24 mouse cellular contexts compared by ENCODE assay signal in the genomic region with DNA sequence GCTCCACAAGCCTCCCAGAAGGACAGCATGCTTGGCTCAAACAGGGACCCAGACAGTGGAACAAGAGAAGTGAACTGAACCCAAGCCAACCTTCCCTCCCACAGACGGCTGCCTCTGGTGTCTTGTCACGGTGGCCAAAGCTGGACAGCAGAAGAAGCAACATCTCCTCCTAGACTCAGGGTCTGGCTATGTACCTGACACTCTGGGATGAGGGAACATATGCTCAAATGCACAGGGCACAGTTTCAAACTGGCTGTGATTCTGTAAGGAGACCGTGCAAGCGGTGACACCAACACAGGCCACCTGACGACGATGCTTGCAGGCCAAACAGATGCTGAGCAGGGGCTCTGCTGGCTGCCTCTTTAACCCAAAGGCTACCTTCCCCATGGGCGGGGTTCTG. TPM values are rescaled to one million over a fixed set of nuclear protein-coding genes. Genes with fewer than 3 reads are reported as not detected.
DNase-seq lines count a peak whose midpoint lies in the region; ATAC-seq lines count a peak whose summit lies in the region.
"Had no signal": no experiment of that assay in that cellular context is flagged by ENCODE, and none has a peak within 500 bp of the region (broad histone marks: within the 10 kb centered on the region; RNA-seq: fewer than 3 reads in every experiment).

No protein-coding gene starts in this region.

- intact Hi-C loops in gastrocnemius, postnatal 14 days (cut with DNase I; ENCODE audit: low total_unique reads): no loop called here

- H3K27me3 ChIP-seq in forebrain, embryonic 14.5 days (replicated peaks; ENCODE audit: control insufficient read depth, insufficient read depth, low read length): no peaks in the 10 kb centered on the region
- H3K27me3 ChIP-seq: embryonic facial prominence, embryonic 12.5 days; forebrain, embryonic 12.5 days; heart, embryonic 15.5 days; hindbrain, embryonic 13.5 days had no signal

- no peak overlapping the region for H3K4me3 ChIP-seq in forebrain, embryonic 14.5 days (ENCODE audit: low read depth, low read length)
- H3K4me3 ChIP-seq: embryonic facial prominence, embryonic 12.5 days; forebrain, embryonic 12.5 days; heart, adult 2 months; heart, embryonic 15.5 days; hindbrain, embryonic 13.5 days had no signal

- peak; percentile 22; the same call in 1 of the 2 replicates for ATAC-seq in cerebellum, adult (ENCODE audit: insufficient number of reproducible peaks, low FRiP score, low TSS enrichment)
- no peak for ATAC-seq in forebrain, embryonic 14.5 days
- ATAC-seq: CD4-positive, CD25-positive, alpha-beta regulatory T cell, adult 4 months; forebrain, postnatal 0 days; hindbrain, postnatal 0 days had no signal

- H3K4me1 ChIP-seq in forebrain, embryonic 14.5 days (ENCODE audit: control insufficient read depth, insufficient read depth, low read length): no peaks in the 10 kb centered on the region

- WGBS in forebrain, embryonic 14.5 days: 93% methylated on average over 7 of the region's 7 CpGs

- no peak for DNase-seq in cerebellum, adult 11-12 months
- DNase-seq in gastrocnemius, adult 18-20 months (ENCODE audit: low spot score): peak; percentile 75
- DNase-seq in gastrocnemius, postnatal 14 days: no peak
- DNase-seq in brain, adult 2 months (ENCODE audit: low read depth, low spot score): peak; percentile 27
- DNase-seq in cerebellum, postnatal 25 days: peak; percentile 39 to 44
- no peak for DNase-seq in forebrain, embryonic 14.5 days (ENCODE audit: low spot score)
- DNase-seq in retina, postnatal 1 day: no peak
- DNase-seq: adrenal gland, adult 8-10 months; adrenal gland, postnatal 36 days; B cell, adult 2 months; forebrain, postnatal 0 days; heart, adult 2 months; heart, postnatal 14 days; kidney, adult 11 months; kidney, adult 9 months had no signal

- H3K9me3 ChIP-seq in forebrain, embryonic 14.5 days (replicated peaks; ENCODE audit: control insufficient read depth, low read length): no peaks in the 10 kb centered on the region
- H3K9me3 ChIP-seq: embryonic facial prominence, embryonic 12.5 days; forebrain, embryonic 12.5 days; G1E; heart, embryonic 15.5 days; hindbrain, embryonic 13.5 days had no signal

- H3K36me3 ChIP-seq in forebrain, embryonic 14.5 days (ENCODE audit: control insufficient read depth, insufficient read depth, low read length): no peaks in the 10 kb centered on the region
- H3K36me3 ChIP-seq: forebrain, embryonic 12.5 days; heart, embryonic 15.5 days had no signal

- no peak overlapping the region for H3K4me2 ChIP-seq in forebrain, embryonic 14.5 days (ENCODE audit: low read length)
- H3K4me2 ChIP-seq: embryonic facial prominence, embryonic 12.5 days; forebrain, embryonic 12.5 days; heart, embryonic 11.5 days; heart, embryonic 15.5 days; hindbrain, embryonic 13.5 days had no signal

- no peak overlapping the region for H3K9ac ChIP-seq in forebrain, embryonic 14.5 days (ENCODE audit: low read length)
- H3K9ac ChIP-seq: embryonic facial prominence, embryonic 12.5 days; forebrain, embryonic 12.5 days; forebrain, postnatal 0 days; heart, embryonic 15.5 days; hindbrain, embryonic 13.5 days had no signal

- no peak overlapping the region for H3K27ac ChIP-seq in forebrain, embryonic 14.5 days (ENCODE audit: low read depth, low read length)
- H3K27ac ChIP-seq: embryonic facial prominence, embryonic 12.5 days; forebrain, embryonic 12.5 days; heart, adult 2 months; heart, embryonic 15.5 days; hindbrain, embryonic 13.5 days; hindbrain, postnatal 0 days had no signal

RNA-seq across cellular contexts. Expression of a gene that starts 42.7 kb away (rescaled TPM):
- 10 to 100 TPM; 77.8 to 81.5 TPM for total RNA-seq in gastrocnemius, adult 18-20 months (2021)
- total RNA-seq in gastrocnemius, postnatal 14 days (2021): 10 to 100 TPM; 47.4 to 65.3 TPM
- 47.9 and 55.9 TPM in 2 replicates for polyA plus RNA-seq in forebrain, embryonic 14.5 days (2014; fragmentation: Nextera tagmentation; extraction: Ambion mirVana)

Comparison
In these comparisons a context has a peak if more than half of its experiments do, and no peak if none do; other contexts are left out.
1. DNase-seq: peak in gastrocnemius, adult 18-20 months (single experiment), brain, adult 2 months (single experiment) and cerebellum, postnatal 25 days (2 of 2); none in cerebellum, adult 11-12 months (single experiment), gastrocnemius, postnatal 14 days (single experiment), forebrain, embryonic 14.5 days (single experiment) and retina, postnatal 1 day (single experiment).